Mouse (Mus musculus): ENCODE results near the gene Rfng.

DNA sequence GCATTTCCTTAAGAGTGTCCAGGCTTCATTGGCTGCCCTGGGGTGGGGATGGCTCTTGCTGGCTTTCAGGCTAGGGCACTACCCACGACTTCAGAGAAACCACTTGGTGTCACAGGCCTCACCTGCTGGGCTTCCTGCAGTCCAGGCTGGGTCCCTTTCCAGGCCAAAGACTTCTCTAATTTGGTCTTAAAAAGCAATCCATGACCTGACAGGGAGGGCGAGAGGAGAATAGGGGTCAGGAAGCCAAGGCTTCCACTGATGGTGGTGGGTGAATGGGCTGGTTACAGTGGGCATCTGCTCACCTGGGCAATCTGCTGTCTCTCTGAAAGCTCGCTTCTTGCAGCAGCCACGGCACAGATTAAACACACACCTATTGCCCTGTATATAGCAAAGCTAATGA, 5.3 kb upstream of the Rfng start:
- TF ChIP-seq POLR2A (IDR thresholded peaks at IDR 0.05; ENCODE audit: insufficient read depth, low read length) (no peak), CTCF (IDR thresholded peaks at IDR 0.05; ENCODE audit: low read depth, low read length) (no peak), EP300 (IDR thresholded peaks at IDR 0.05; ENCODE audit: insufficient read depth, low read depth, low read length) (no peak)
